Mouse (Mus musculus) lung, postnatal 0 days (tissue): ENCODE results near the gene Vars2.

ENCODE experiments used
- CTCF ChIP-seq: IDR thresholded peaks from 2 replicates; pipeline ENCODE4 v1.5.1; 2016; ENCODE audit warnings: antibody characterized with exemption, mild to moderate bottlenecking
- EP300 ChIP-seq: IDR thresholded peaks from 2 replicates; pipeline ENCODE4 v1.6.1; 2016; ENCODE audit warnings: antibody characterized with exemption, mild to moderate bottlenecking, control low read depth

- no peak for TF ChIP-seq EP300
- TF ChIP-seq CTCF = no peak
Measured at GRCm38 (mm10) chr17:35636363-35636762, 31.0 kb downstream of the Vars2 start.
